Mouse (Mus musculus) forebrain, embryonic 14.5 days (tissue): ENCODE measurements at regions not wholly inside any gene's neighbourhood (a gene's known extent, or its start where the extent isn't known, plus 50 kb on each side); places are given as distances from the start of the nearest gene placed in this dataset.

ENCODE experiments used
- ATAC-seq: fragments of 200-750 bp; cut with Nextera tagmentation; 2 replicates; pipeline ENCODE4 v1.8.0; 2017; ENCODE audit warnings: mild to moderate bottlenecking, moderate library complexity
- DNase-seq: peaks from one replicate; pipeline ENCODE4 v3.0.0-alpha.2; 2015; ENCODE audit warnings: low spot score
- H3K27ac ChIP-seq: fragments of 300-500 bp; sonication (generic); 2 replicates; pipeline ENCODE4 v1.5.1; 2014; ENCODE audit warnings: low read depth, mild to moderate bottlenecking, control low read depth, low read length, moderate library complexity
- H3K27me3 ChIP-seq: fragments of 300-500 bp; sonication (generic); replicated peaks from 2 replicates; pipeline ENCODE4 v1.6.1; 2014; ENCODE audit warnings: low read length, control low read depth, mixed read lengths; ENCODE audit not compliant: control insufficient read depth, insufficient read depth
- H3K36me3 ChIP-seq: fragments of 300-500 bp; sonication (generic); 2 replicates; pipeline ENCODE4 v1.6.1; 2014; ENCODE audit warnings: low read length, control low read depth; ENCODE audit not compliant: control insufficient read depth, insufficient read depth
- H3K4me1 ChIP-seq: fragments of 300-500 bp; sonication (generic); 2 replicates; pipeline ENCODE4 v1.6.1; 2014; ENCODE audit warnings: antibody characterized with exemption, low read length, control low read depth; ENCODE audit not compliant: control insufficient read depth, insufficient read depth
- H3K4me2 ChIP-seq: fragments of 300-500 bp; sonication (generic); 2 replicates; pipeline ENCODE4 v1.6.1; 2014; ENCODE audit warnings: mild to moderate bottlenecking, control low read depth, low read length
- H3K4me3 ChIP-seq: fragments of 300-500 bp; sonication (generic); 2 replicates; pipeline ENCODE4 v1.5.1; 2014; ENCODE audit warnings: low read depth, low read length, control low read depth
- H3K9ac ChIP-seq: fragments of 300-500 bp; sonication (generic); 2 replicates; pipeline ENCODE4 v1.6.1; 2014; ENCODE audit warnings: mild to moderate bottlenecking, low read length, control low read depth, moderate library complexity
- H3K9me3 ChIP-seq: fragments of 300-500 bp; sonication (generic); replicated peaks from 2 replicates; pipeline ENCODE4 v1.6.1; 2016; ENCODE audit warnings: low read length, control low read depth, mixed read lengths; ENCODE audit not compliant: control insufficient read depth
- WGBS: fragments of 180-500 bp; shearing (Covaris S2); extraction: QIAGEN DNeasy Blood & Tissue Kit; methylation state at CpG from one replicate; pipeline ENCODE4 v1.1.7; 2014; 5-methylcytosine and 5-hydroxymethylcytosine counted together

- peaks cover 5% of the 10 kb centered on the region; the same call in 1 of the 2 replicates for H3K4me1 ChIP-seq
- ATAC-seq (no peak), DNase-seq (no peak)
- H3K4me3 ChIP-seq: no peak overlapping the region
- H3K9ac ChIP-seq: no peak overlapping the region
- H3K4me2 ChIP-seq: no peak overlapping the region
- H3K27ac ChIP-seq: no peak overlapping the region
- H3K36me3 ChIP-seq: no peaks in the 10 kb centered on the region
- H3K27me3 ChIP-seq: 0 out of 2 replicates have a peak, but pooled peaks cover 3% of the 10 kb centered on the region
- no peaks in the 10 kb centered on the region for H3K9me3 ChIP-seq
Measured at GRCm38 (mm10) chr3:66486658-66487057, 190.0 kb upstream of the Veph1 start.

- H3K9me3 ChIP-seq: no peaks in the 10 kb centered on the region
- peaks cover 5% of the 10 kb centered on the region; the same call in 1 of the 2 replicates for H3K4me1 ChIP-seq
- no peak for DNase-seq
- no peak overlapping the region for H3K4me2 ChIP-seq
- no peaks in the 10 kb centered on the region for H3K36me3 ChIP-seq
- H3K9ac ChIP-seq: no peak overlapping the region
- ATAC-seq: no peak
- 0 out of 2 replicates have a peak, but pooled peaks cover 3% of the 10 kb centered on the region for H3K27me3 ChIP-seq
- 93% methylated on average over 1 of the region's 1 CpGs for WGBS
- no peak overlapping the region for H3K27ac ChIP-seq
- no peak overlapping the region for H3K4me3 ChIP-seq
Measured at GRCm38 (mm10) chr3:66486184-66486583, 189.5 kb upstream of the Veph1 start.

GRCm38 (mm10) chr3:66480718-66481117, 184.1 kb upstream of the Veph1 start:
- DNase-seq (peak; percentile 92), ATAC-seq (peak; percentile 99)
- no peaks in the 10 kb centered on the region for H3K9me3 ChIP-seq
- H3K36me3 ChIP-seq: no peaks in the 10 kb centered on the region
- no peak overlapping the region for H3K27ac ChIP-seq
- H3K27me3 ChIP-seq: no peaks in the 10 kb centered on the region
- H3K4me2 ChIP-seq: no peak overlapping the region
- H3K4me1 ChIP-seq: no peaks in the 10 kb centered on the region
- H3K9ac ChIP-seq: no peak overlapping the region
- no peak overlapping the region for H3K4me3 ChIP-seq
- 24% methylated on average over 6 of the region's 6 CpGs for WGBS

GRCm38 (mm10) chr3:66479266-66479665, 182.6 kb upstream of the Veph1 start:
- no peaks in the 10 kb centered on the region for H3K4me1 ChIP-seq
- DNase-seq: no peak
- H3K9me3 ChIP-seq: no peaks in the 10 kb centered on the region
- H3K4me2 ChIP-seq: no peak overlapping the region
- ATAC-seq: no peak
- no peak overlapping the region for H3K9ac ChIP-seq
- whole genome bisulfite sequencing: 74% methylated on average over 4 of the region's 4 CpGs
- H3K27me3 ChIP-seq: no peaks in the 10 kb centered on the region
- H3K36me3 ChIP-seq: no peaks in the 10 kb centered on the region
- no peak overlapping the region for H3K27ac ChIP-seq
- no peak overlapping the region for H3K4me3 ChIP-seq

GRCm38 (mm10) chr3:66466321-66466720, 169.7 kb upstream of the Veph1 start:
- no peak overlapping the region for H3K9ac ChIP-seq
- no peaks in the 10 kb centered on the region for H3K36me3 ChIP-seq
- H3K4me2 ChIP-seq: no peak overlapping the region
- no peak overlapping the region for H3K27ac ChIP-seq
- DNase-seq (peak; percentile 25), ATAC-seq (no peak)
- no peak overlapping the region for H3K4me3 ChIP-seq
- no peaks in the 10 kb centered on the region for H3K9me3 ChIP-seq
- 67% methylated on average over 5 of the region's 5 CpGs for WGBS
- H3K27me3 ChIP-seq: no peaks in the 10 kb centered on the region
- H3K4me1 ChIP-seq: no peaks in the 10 kb centered on the region

- 50% methylated on average over 1 of the region's 1 CpGs for WGBS
- DNase-seq (peak; percentile 20), ATAC-seq (no peak)
- Histone ChIP-seq H3K9ac (no peak overlapping the region), H3K4me1 (no peaks in the 10 kb centered on the region), H3K27ac (no peak overlapping the region), H3K36me3 (no peaks in the 10 kb centered on the region), H3K27me3 (no peaks in the 10 kb centered on the region), H3K4me3 (no peak overlapping the region), H3K4me2 (no peak overlapping the region), H3K9me3 (no peaks in the 10 kb centered on the region)
Measured at GRCm38 (mm10) chr3:66465371-66465770, 168.7 kb upstream of the Veph1 start.

GRCm38 (mm10) chr3:66462341-66462740, 165.7 kb upstream of the Veph1 start:
- DNase-seq (no peak), ATAC-seq (no peak)
- Histone ChIP-seq H3K4me2 (no peak overlapping the region), H3K4me1 (no peaks in the 10 kb centered on the region), H3K4me3 (no peak overlapping the region), H3K9me3 (no peaks in the 10 kb centered on the region), H3K36me3 (no peaks in the 10 kb centered on the region), H3K27ac (no peak overlapping the region), H3K9ac (no peak overlapping the region), H3K27me3 (no peaks in the 10 kb centered on the region)
- 80% methylated on average over 1 of the region's 1 CpGs for WGBS

GRCm38 (mm10) chr3:66446274-66447159, 149.9 kb upstream of the Veph1 start:
- 81% methylated on average over 10 of the region's 10 CpGs for WGBS
- no peak overlapping the region for H3K9ac ChIP-seq
- H3K4me1 ChIP-seq: no peaks in the 10 kb centered on the region
- no peak overlapping the region for H3K4me2 ChIP-seq
- H3K27me3 ChIP-seq: no peaks in the 10 kb centered on the region
- no peak for DNase-seq
- H3K4me3 ChIP-seq: no peak overlapping the region
- no peaks in the 10 kb centered on the region for H3K36me3 ChIP-seq
- no peak for ATAC-seq
- H3K9me3 ChIP-seq: no peaks in the 10 kb centered on the region
- H3K27ac ChIP-seq: no peak overlapping the region

GRCm38 (mm10) chr3:66433216-66433615, 136.6 kb upstream of the Veph1 start:
- ATAC-seq: no peak

More at GRCm38 (mm10) chr3:66433216-66433615, 136.6 kb upstream of the Veph1 start:
- no peaks in the 10 kb centered on the region for H3K4me1 ChIP-seq
- H3K9me3 ChIP-seq: no peaks in the 10 kb centered on the region
- no peak overlapping the region for H3K9ac ChIP-seq
- no peaks in the 10 kb centered on the region for H3K36me3 ChIP-seq
- DNase-seq: no peak
- no peak overlapping the region for H3K4me2 ChIP-seq
- no peak overlapping the region for H3K27ac ChIP-seq
- no peaks in the 10 kb centered on the region for H3K27me3 ChIP-seq
- no peak overlapping the region for H3K4me3 ChIP-seq
